Mouse (Mus musculus) spleen, adult 2 months (tissue): ENCODE results near the gene Cog4.

Source experiments
- CTCF ChIP-seq: fragments of 200-500 bp; IDR thresholded peaks from 2 replicates; pipeline ENCODE4 v1.5.1; 2011; ENCODE audit warnings: mild to moderate bottlenecking, inconsistent platforms; ENCODE audit not compliant: insufficient read depth, insufficient read length, insufficient replicate concordance; ENCODE audit errors: extremely low read depth
- POLR2A ChIP-seq: fragments of 200-500 bp; IDR thresholded peaks from 2 replicates; pipeline ENCODE4 v1.6.1; 2011; ENCODE audit warnings: low read depth, low read length, inconsistent platforms

GRCm38 (mm10) chr8:110920773-110921277 lies 74.4 kb downstream of the Cog4 start:
- no peak for TF ChIP-seq CTCF
- no peak for TF ChIP-seq POLR2A
